Mouse (Mus musculus) common myeloid progenitor, adult 5-6 weeks (primary cell): ENCODE data around the gene Lrmda. TPM values are rescaled to one million over a fixed set of nuclear protein-coding genes. Genes with fewer than 3 reads are reported as not detected.
A peak's percentile ranks its signal among the peaks of the same experiment; 100 is the strongest.

Experiments used
- ATAC-seq: replicated peaks from 2 replicates; pipeline ENCODE4 v1.8.0; 2016; ENCODE audit warnings: low read depth, mild to moderate bottlenecking, moderate TSS enrichment, inconsistent platforms; ENCODE audit not compliant: poor library complexity, severe bottlenecking
- total RNA-seq: library from RNA; stranded (forward); fragments of 200-1000, 187-1606 nt; gene quantifications from 2 replicates; pipeline ENCODE4 v1.2.3, GENCODE M21; 2017

The Lrmda gene
- total RNA-seq, 1 experiment from 2014 or later = 13.2 TPM

DNA sequence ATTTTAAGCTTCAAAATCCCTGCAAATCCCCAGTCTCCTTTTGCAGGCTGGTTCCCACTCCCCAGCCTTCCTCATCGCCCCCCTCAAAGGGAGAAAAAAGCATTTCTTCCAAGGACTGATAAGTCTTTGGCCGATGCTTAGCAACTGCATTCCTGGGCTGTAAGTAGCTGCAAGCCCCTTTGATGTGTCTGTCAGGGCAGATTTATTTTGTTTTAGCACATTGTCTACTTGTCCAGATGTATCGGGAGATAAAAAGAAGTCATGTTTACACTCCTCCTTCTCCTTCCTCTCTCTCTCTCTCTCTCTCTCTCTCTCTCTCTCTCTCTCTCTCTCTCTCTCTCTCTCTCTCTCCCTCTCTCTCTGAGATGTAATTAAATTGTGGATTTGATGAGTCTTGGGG lies 787.8 kb downstream of the Lrmda start:
- no peak for ATAC-seq

DNA sequence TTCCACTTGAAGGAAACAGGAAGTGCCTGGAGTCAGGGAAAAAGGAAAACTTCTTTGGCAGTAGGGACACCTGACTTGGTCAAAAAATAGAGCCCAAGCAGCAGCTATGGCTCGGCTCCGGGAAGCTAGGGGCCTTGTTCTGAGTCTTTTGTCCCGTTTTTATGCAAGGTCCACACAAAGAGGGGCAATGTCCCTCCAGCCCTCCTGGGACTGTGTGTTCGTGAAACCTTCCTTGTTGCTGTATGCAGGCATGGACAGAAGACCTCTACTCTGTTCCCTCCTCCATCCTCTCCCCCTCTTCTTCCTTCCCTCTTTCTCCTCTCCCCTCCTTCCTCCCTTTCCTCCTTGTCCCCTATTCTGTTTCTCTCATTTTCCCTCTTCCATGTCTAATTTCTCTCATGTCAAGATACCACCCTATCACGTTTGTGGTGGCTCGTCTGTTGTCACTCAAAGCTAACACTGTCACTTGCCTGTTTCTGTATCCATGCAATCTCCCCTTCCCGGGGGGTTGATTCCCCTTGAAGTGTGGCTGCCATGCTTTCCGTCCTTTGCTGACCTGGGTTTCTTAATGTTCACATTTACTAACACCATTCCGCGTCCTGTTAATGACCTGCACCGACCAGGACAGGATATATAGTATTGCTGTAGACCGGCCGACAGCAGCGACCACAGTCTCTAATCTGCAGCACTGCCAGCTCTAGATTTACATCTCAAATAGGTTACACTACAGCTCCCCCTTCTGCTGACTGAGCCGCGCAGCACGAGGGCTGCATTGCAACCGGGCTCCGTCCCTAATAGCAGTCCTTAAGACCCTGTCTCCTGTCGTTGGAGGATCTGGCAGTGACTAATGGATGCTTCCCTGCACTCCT lies 788.4 kb downstream of the Lrmda start:
- ATAC-seq = peak; percentile 94

DNA sequence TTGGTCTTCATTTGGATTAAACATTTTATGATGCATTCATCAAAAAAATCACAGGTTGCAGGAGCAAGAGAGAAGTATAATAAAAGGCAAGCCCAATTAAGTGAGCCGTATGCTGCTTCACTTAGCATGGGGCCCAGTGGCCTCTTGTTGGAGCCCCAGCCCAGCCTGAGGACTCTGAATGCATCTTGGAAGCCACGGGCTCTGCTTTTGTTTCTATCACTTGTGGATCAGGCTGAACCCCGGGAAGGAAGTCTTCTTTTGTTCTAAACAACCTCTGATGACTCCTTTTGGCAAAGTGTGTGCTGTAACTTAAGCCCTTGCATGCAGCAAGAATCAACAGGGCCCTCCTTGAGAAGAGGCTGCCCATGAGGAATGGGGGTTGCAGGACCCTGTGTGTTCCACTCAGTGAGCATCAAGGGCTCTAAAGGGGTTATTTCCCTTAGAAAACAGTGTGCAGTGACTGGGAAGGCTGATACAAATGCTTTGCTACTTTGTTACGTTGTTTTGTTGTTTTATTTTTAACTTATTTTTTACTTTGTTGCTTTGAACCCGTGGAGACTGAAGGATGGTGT lies 789.2 kb downstream of the Lrmda start:
- ATAC-seq = no peak

DNA sequence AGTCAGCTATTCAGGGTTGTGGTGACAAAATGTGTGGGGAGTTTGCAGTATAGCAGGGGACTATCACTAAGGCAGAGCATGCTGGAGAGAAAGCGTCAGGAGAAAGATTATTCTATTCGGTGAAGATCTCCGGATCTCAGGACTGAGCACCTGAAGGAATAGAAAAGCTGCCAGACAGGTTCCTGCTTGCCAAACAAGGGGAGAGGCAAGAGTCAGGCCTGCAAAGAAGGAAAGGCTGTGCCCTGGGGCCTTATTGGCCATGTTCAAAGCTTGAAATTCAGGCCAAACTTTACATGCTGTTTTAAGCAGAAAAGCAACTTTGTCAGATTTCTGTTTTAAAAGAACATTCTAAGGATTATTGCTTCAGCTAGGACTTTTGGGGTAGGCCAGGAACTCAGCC lies 789.7 kb downstream of the Lrmda start:
- ATAC-seq = no peak

DNA sequence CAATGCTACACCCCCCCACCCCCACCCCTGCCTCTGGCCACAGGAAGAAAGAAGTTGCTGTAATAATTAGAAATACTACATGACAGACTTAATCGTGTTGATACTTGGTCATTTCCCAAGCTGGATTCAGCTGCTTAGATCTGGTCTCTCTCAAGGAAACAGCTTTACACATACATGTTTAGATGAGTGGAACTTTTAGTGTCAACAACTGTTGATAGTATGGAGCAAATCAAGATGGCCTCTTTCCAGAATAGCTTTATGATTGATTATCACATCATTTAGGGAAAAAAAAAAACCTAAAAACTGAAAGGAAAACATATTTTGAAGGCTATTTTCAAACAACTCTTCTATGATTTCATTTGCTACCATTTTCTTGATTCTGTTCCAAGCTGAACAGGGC lies 791.0 kb downstream of the Lrmda start:
- no peak for ATAC-seq

DNA sequence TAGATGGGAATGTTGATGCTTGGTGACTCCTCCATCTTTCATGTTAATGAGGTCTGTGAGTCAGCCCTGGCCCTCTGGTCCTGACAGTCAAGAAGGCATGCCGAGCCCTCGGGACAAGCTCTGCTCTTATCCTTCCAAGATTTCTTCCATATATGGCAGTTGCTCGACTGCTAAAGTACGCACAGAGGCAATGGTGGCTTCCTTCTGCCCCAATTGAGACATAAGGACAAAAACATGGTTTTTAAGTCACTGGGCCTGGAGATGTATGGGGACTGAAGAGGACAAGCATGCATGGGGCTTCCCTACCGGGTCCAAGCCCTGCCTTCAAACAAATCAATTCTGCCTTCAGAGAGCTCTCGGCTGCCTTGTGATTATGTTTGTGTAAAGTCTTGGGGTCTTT lies 793.3 kb downstream of the Lrmda start:
- no peak for ATAC-seq

DNA sequence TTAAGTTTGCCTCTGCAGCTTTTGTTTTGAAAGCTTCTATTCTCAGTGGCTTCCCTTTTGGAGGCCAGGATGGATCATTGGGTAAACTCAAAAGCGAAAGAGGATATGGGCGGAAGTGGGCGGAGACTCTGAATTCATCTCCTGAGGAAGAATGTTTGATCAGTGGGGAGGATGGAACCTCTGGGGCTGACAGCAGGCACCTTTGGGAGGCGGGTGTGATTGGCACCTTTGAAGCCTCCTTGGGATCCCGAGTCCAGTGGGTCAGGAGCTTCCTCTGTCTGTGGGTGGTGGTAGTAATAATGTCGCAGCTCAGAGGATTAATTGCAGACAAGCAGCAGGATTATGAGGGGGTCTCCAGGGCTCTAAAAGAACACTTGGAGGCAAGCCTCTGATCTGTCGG lies 793.9 kb downstream of the Lrmda start:
- ATAC-seq = peak; percentile 56; the same call in 1 of the 2 replicates

DNA sequence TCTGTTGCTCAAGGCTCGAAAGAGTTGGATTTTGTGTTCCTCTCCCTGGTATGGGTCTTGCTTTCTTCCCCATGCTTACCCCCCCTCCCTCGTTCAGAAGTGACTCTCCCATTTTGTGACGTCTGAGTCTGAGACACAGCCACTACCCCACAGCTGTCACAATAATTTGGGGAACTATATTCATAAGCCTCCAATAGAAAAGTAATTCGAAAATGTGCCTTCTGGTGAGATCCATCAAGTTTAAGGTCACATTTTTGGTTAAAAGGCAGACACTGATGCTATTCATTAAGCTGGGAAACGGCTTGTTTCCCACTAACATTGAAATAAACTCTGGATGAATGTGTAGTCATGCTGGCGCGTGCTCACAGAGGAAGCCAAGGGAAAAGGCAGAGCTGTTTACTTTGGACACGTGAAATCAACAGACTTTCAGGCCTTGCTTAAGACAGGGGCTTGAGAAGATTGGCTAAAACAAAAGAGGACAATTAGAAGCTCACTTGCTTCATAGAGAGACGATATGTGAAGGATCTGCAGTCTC lies 795.4 kb downstream of the Lrmda start:
- no peak for ATAC-seq

DNA sequence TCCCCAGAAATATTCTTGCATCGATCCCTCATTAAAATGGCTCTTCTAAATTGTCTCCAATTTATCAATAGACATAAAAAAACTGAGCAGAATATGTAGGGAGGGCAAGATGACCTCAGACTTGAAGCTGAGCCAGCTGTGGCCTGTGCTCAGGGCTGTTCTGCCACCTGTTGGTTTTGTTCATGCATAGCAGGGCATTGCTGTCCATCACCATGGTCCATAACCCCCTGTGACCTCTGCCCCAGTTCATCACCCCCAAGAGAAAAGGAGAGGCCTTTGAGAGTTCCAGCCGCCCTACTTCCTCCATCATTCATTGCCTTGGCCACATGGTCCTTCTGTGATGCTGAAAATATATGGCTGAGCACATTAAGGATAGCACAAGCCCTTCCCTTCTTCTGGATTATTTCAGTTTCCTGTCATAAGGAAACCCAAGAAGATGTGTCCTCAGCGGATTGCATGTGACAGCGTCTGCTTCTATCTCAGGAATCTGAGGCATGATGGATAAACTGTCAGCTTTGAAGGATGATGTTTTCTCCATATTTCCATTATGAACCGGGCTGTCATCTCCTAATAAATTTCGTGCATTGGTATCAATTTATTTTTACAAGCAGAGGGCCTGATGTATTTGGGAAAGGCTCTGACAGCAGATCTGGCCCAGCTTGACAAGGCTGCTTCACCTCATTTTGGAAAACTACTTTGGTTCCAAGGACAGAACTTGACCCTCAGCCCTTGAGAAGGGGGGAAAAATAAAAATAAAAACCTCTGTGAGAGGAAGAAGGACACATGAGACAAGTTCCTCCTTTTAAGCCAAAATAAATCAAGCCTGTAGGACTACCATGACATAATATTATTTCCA lies 798.1 kb downstream of the Lrmda start:
- 0 out of 2 replicates have a peak, but pooled peaks have one; percentile 36 for ATAC-seq

DNA sequence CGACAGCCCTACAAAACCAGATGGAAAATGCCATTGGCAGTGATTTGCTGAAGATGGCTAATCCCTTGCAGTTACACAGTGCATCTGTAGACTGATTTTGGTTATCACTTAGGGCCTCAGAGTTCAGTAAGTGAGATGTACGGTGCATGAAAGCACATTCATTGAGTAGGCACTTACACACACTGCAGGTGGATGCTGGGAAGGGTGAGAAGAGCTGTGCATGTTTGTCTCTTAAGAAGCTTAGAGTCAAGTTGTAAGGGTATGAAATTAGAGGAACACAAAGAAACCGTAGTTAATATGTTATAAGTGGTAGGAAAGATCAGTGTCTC lies 798.7 kb downstream of the Lrmda start:
- no peak for ATAC-seq

DNA sequence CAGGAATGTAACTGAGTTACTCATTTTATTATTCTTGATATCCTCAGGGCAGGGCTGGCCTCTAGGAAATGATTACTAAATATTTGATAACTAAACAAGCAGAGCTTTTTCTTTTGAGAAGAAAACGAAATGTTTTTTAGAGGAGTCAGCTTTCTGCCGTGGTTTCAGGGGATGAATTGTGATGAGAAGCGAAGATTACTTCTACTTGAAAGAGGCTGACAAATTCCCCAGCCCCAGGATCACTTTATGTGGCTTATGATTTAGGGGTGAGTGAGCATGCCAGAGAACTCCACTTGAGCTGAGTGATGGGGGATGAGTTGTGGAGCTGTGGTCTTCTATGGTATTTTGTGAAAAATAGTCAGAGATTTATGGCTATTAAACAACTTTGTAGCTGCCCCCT lies 803.4 kb downstream of the Lrmda start:
- no peak for ATAC-seq

DNA sequence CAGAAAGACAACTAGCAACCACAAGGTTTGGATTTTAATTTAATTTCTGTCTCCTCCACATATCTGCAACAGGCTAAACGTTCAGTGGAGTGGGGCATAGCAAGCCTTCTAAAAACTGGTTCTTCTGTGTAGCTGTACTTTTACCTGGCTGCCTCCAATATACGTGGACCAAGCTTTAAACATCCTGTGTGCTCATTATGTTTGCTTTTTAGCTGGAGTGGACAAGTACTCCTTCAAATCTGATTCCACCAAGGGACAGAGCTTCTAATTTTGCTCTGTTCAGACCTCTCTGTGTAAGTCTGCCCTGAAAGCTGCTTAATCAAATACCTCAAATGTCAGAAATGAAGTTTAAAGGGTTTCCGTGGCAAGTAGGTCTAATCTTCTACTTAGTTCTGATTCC lies 807.3 kb downstream of the Lrmda start:
- no peak for ATAC-seq

DNA sequence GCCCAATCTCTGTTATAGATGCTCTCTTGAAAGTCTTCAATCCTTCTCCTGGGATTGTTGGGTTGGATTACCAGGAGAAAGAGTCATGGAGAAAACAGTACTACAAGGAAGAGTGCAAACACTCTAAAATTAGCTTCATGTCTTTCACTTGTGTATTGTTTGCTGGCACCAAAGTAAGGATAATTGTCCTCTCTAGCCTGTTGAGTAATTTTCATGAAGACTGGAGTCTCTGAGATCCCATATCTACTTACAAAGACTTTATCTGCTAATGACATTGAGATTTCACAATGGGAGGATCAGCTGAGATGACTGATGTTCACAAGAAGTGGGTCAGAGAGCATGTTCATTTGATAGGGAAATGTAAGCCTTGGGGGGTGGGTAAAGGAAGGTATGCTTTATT lies 817.5 kb downstream of the Lrmda start:
- no peak for ATAC-seq

DNA sequence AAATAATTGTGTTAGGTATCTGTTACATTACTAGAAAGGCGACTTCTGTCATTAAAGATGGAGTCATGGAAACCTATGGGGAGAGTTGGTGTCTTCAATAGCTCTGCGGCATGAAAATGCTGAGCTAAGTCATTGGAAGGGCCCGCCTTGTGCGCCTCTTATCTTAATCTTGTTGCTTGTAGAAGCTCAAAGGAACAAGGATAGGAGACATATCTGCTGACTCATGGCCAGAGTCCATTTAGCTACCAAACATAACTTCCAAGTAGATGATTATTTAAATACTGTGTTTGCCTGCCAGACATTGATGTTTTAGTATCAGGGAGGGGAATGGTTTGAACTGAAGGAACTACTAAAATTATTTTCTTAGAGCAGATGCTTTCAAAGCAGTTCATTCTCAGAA lies 821.6 kb downstream of the Lrmda start:
- no peak for ATAC-seq

DNA sequence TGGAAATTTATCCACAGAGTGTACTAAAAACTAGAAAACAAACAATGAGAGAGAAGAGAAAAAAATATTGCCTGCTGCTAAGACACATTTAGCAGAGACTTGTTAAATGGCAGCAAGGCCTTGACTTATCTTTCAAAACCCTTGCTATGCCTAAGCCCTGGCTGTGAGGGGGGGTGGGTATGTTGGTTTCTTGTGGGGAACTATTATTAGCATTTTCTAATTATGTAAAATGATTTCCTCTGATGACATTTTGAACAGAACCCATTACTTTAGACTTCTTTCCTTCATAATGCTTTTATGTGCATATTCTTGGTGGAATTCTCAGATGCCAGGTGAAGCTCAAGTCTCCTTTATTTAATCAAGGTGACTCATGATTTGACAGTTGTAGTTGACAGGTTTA lies 824.5 kb downstream of the Lrmda start:
- ATAC-seq = no peak

DNA sequence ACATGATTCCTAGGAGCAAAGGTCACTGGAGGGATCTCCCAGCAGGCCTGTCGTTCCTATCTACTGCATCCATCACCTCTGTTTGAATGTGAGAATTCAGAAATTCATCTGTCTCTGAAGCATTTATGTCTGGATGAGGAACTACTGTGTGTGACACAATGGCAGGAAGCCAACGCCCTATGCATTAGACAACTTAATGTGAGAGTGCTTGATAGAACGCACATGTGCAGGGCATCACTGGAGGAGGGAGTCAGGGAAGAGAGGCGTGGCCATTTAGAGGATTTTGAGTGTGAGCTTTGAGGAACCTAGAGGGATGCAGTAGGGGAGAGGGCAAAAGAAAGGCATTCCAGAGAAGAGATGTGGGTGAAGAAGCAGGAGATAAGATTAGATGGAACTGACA lies 825.9 kb downstream of the Lrmda start:
- ATAC-seq = no peak

DNA sequence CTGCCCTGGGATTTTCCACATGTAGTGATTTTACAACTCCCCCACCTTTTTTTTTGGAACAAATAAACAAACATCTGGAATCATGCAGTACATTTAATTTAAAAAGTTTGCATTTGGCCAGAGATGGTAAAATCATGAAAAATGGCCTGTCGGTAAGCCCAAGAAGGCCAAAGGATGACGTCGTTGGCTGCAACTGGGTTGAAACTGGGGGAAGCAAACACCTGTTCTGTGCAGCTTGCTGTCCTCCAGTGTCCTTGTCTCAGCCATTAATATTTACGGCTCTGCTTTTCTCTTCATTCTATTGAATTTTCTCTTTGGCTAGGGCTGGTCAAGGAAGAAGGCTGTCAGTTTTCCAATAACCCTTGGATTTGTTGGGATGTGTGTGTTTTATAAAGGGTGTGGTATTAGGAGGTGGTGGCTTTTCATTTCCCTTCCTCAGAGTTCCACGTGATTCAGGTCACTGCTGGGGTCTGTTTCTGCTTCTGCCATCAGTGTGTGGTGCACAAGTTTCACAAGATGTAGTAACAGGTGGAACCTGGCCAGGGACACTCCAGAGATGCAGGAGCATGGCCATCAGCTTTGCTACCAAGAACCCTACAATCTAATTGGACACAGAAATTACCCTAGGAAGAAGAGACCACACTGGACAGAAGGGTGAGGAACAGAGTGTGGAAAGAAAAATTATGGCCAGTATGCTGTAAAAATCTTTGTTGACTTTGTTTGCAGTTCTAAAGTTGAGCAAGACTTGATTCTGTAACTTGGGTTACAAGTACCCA lies 827.7 kb downstream of the Lrmda start:
- ATAC-seq = no peak

DNA sequence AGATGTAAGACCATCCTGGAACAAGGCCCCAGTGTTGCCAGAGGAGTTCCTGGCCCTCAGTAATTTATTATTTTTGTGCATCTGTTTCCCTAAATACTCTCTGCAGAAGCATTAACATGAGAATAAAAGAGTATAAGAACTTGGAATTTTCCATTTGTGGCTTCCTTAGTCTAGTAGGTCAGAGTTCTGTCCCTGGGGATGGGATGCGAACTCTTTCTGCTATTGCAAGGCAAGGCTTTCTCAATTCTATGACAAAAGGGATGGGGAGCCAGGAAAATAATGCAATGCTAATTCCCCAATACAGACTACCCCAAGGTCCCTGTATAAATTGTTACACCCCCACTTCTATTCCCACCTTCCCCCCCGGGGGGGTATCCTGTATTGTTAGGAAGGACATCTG lies 829.6 kb downstream of the Lrmda start:
- no peak for ATAC-seq

DNA sequence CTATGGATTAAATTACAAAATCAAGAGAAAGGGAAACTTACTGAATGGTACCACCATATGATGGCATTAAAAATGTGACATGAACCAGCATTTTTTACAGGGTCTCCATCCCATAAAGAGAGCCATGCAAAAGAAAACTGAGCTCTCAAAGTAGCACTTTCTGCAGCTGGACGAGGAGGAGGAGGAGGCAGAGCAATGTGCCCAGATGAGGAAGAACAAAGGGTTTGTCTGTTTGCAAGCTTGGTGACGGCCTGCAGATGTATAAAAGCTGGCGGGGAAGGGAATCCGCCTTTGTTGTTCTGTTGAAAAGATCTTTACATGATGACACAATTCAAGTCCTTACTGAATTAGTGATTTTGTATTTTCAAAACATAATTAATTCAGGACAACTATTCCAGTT lies 841.1 kb downstream of the Lrmda start:
- no peak for ATAC-seq

DNA sequence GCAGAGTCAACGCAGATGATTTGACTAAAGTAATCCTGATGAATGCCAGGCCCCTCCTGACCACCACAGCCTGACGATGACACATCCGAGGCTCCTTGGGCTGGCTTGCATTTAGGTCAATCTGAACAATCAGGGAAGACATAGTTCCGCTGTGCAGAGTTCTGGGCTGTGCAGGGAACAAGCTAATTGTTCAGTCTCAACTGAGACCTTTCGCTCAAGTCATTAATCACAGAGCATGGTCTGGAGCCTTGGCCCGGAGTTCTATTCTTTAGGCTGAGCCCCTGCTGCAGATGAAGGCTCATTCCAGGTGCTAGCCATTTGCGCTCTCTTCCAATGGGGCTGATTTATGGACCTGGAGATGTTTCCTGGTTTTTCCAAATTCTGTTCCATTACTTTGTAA lies 844.6 kb downstream of the Lrmda start:
- ATAC-seq = no peak
